In genomic region chr5:113811824-113812420, GRCm38 (mm10) we compare ENCODE assay signal across 9 mouse cellular contexts. TPM values are rescaled to one million over a fixed set of nuclear protein-coding genes. Genes with fewer than 3 reads are reported as not detected.
DNase-seq lines count a peak whose midpoint lies in the region; ATAC-seq and TF ChIP-seq lines count a peak whose summit lies in the region.
"Not testable (repeated sequence)": the region's sequence is repeated elsewhere in the genome, so short reads cannot be mapped to it uniquely, and the experiment has no call there.
"Had no signal": no experiment of that assay in that cellular context is flagged by ENCODE, and none has a peak within 500 bp of the region (broad histone marks: within the 10 kb centered on the region; RNA-seq: fewer than 3 reads in every experiment).

No protein-coding gene starts in this region.

- not testable (repeated sequence) for TF ChIP-seq POLR2A in embryonic fibroblast, embryonic 13.5 days (IDR thresholded peaks at IDR 0.05; ENCODE audit: low read depth, low read length)

- intact Hi-C loops in heart, postnatal 10 days (cut with DNase I); left cerebral cortex, adult 2 months (cut with DNase I): not testable (repeated sequence)

- TF ChIP-seq EP300 in lung, postnatal 0 days (IDR thresholded peaks at IDR 0.05), result not testable (repeated sequence)

- not testable (repeated sequence) for H3K4me1 ChIP-seq in embryonic fibroblast, embryonic 13.5 days (ENCODE audit: control insufficient read depth, insufficient read depth, low read length); lung, postnatal 0 days (ENCODE audit: insufficient read depth, low read depth, low read length)

- 0 out of 2 replicates have a peak, but pooled peaks have one; percentile 5 for TF ChIP-seq CTCF in embryonic fibroblast, embryonic 13.5 days (IDR thresholded peaks at IDR 0.05; ENCODE audit: borderline replicate concordance, insufficient read depth, low read length)
- TF ChIP-seq CTCF in left cerebral cortex, adult 2 months (IDR thresholded peaks at IDR 0.05), result peak; percentile 20
- TF ChIP-seq CTCF in lung, postnatal 0 days (IDR thresholded peaks at IDR 0.05), result peak; percentile 61

- H3K4me3 ChIP-seq in embryonic fibroblast, embryonic 13.5 days (ENCODE audit: insufficient read depth, low read length); left cerebral cortex, adult 2 months; lung, postnatal 0 days (ENCODE audit: low read depth, low read length): not testable (repeated sequence)

- not testable (repeated sequence) for H3K27me3 ChIP-seq in lung, postnatal 0 days (replicated peaks; ENCODE audit: insufficient read depth, low read length)

- not testable (repeated sequence) for H3K9ac ChIP-seq in lung, postnatal 0 days (replicated peaks; ENCODE audit: low read depth)

- not testable (repeated sequence) for H3K27ac ChIP-seq in embryonic fibroblast, embryonic 13.5 days (ENCODE audit: insufficient read depth, low read length); left cerebral cortex, adult 2 months; lung, postnatal 0 days (ENCODE audit: low read length)

- DNase-seq in 416B (ENCODE audit: low read depth), result peak; percentile 57
- peak; percentile 22 for DNase-seq in Muller cell, postnatal 12 days (ENCODE audit: inconsistent ontology term)
- peak; percentile 43 to 56 for DNase-seq in heart, postnatal 10 days
- DNase-seq in kidney, adult 18-20 months, result peak; percentile 47
- not testable (repeated sequence) for DNase-seq in left cerebral cortex, adult 2 months (ENCODE audit: extremely low spot score in 1 of 2, low spot score in 2 of 2); lung, postnatal 0 days (ENCODE audit: low spot score)
- peak; percentile 49 for DNase-seq in retina, embryonic 14.5 days (ENCODE audit: low spot score)

- not testable (repeated sequence) for H3K36me3 ChIP-seq in lung, postnatal 0 days (ENCODE audit: insufficient read depth, low read length)

- WGBS in lung, postnatal 0 days, result 16% methylated on average over 11 of the region's 12 CpGs

- not testable (repeated sequence) for ATAC-seq in lung, postnatal 0 days

- H3K4me2 ChIP-seq in lung, postnatal 0 days (replicated peaks; ENCODE audit: low read depth, low read length), result not testable (repeated sequence)

- not testable (repeated sequence) for H3K9me3 ChIP-seq in lung, postnatal 0 days (ENCODE audit: low read length)

RNA-seq across cellular contexts. Expression of gene Tmem119, which starts 11.6 kb away (rescaled TPM):
- polyA plus RNA-seq in embryonic fibroblast, embryonic 13.5 days (2011; ENCODE audit: insufficient read length, low read depth, missing spikeins), result 66.6 and 92.8 TPM in 2 replicates
- 10 to 100 TPM; 14.6 to 18.5 TPM for total RNA-seq in heart, postnatal 10 days (2021)
- 10 to 100 TPM; 21.0 to 25.3 TPM for total RNA-seq in left cerebral cortex, adult 2 months (2021)
- 107 and 110 TPM in 2 replicates for polyA plus RNA-seq in lung, postnatal 0 days (2015; fragmentation: Nextera tagmentation; extraction: Ambion mirVana)
- polyA plus RNA-seq: macrophage had no signal

RNA-seq across cellular contexts. Expression of gene Selplg, which starts 20.5 kb away (rescaled TPM):
- 0.74 TPM in 1 of 2 replicates, not detected in the other for polyA plus RNA-seq in embryonic fibroblast, embryonic 13.5 days (2011; ENCODE audit: insufficient read length, low read depth, missing spikeins)
- total RNA-seq in heart, postnatal 10 days (2021), result 1 to 10 TPM; 2.0 to 2.1 TPM
- 10 to 100 TPM; 25.7 to 28.3 TPM for total RNA-seq in left cerebral cortex, adult 2 months (2021)
- polyA plus RNA-seq in lung, postnatal 0 days (2015; fragmentation: Nextera tagmentation; extraction: Ambion mirVana), result 14.6 and 15.1 TPM in 2 replicates

RNA-seq across cellular contexts. Expression of gene Iscu, which starts 39.4 kb away (rescaled TPM):
- polyA plus RNA-seq in embryonic fibroblast, embryonic 13.5 days (2011; ENCODE audit: insufficient read length, low read depth, missing spikeins), result 71.8 and 85.3 TPM in 2 replicates
- 100 to 1,000 TPM; 122 to 123 TPM for total RNA-seq in heart, postnatal 10 days (2021)
- total RNA-seq in left cerebral cortex, adult 2 months (2021), result 100 to 1,000 TPM; 125 to 128 TPM
- 197 and 225 TPM in 2 replicates for polyA plus RNA-seq in lung, postnatal 0 days (2015; fragmentation: Nextera tagmentation; extraction: Ambion mirVana)

RNA-seq across cellular contexts. Expression of gene Sart3, which starts 39.6 kb away (rescaled TPM):
- polyA plus RNA-seq in embryonic fibroblast, embryonic 13.5 days (2011; ENCODE audit: insufficient read length, low read depth, missing spikeins), result 20.8 and 21.1 TPM in 2 replicates
- total RNA-seq in heart, postnatal 10 days (2021), result 10 to 100 TPM; 19.6 to 20.5 TPM
- 10 to 100 TPM; 41.8 to 47.3 TPM for total RNA-seq in left cerebral cortex, adult 2 months (2021)
- 12.8 and 16.9 TPM in 2 replicates for polyA plus RNA-seq in lung, postnatal 0 days (2015; fragmentation: Nextera tagmentation; extraction: Ambion mirVana)

Comparison
In these comparisons a context has a peak if more than half of its experiments do, and no peak if none do; other contexts are left out.
1. CTCF ChIP-seq: peak in every context shown above with its lines; median percentile 61 in lung, postnatal 0 days; 20 in left cerebral cortex, adult 2 months; 5 in embryonic fibroblast, embryonic 13.5 days.
2. RNA of gene Selplg, which starts 20.5 kb away (total RNA-seq): 25.7 to 28.3 TPM in left cerebral cortex, adult 2 months; 2.0 to 2.1 TPM in heart, postnatal 10 days; every median in the first group is over 4 times any median in the second.